Mouse (Mus musculus): Measurements from ENCODE around the gene Jph3. TPM values are rescaled to one million over a fixed set of nuclear protein-coding genes. Genes with fewer than 3 reads are reported as not detected.

Jph3 gene
- polyA plus RNA-seq, 1 experiment from 2014 or later = 0.31 TPM

GRCm38 (mm10) chr8:121760484-121760883, 31.1 kb downstream of the Jph3 start:
- H3K27me3 ChIP-seq (replicated peaks) = peaks cover 44% of the 10 kb centered on the region
- H3K4me1 ChIP-seq (replicated peaks) = no peaks in the 10 kb centered on the region
- H3K4me3 ChIP-seq = no peak overlapping the region
- H3K4me2 ChIP-seq = no peak overlapping the region
- H3K36me3 ChIP-seq = no peaks in the 10 kb centered on the region
- H3K9ac ChIP-seq = no peak overlapping the region
- no peak overlapping the region for H3K27ac ChIP-seq (ENCODE audit: poor library complexity, severe bottlenecking)
- H3K9me3 ChIP-seq (replicated peaks) = no peaks in the 10 kb centered on the region
- 64% methylated on average over 7 of the region's 7 CpGs for WGBS
- ATAC-seq (ENCODE audit: insufficient number of reproducible peaks, low FRiP score) = no peak

- Histone ChIP-seq H3K4me2 (no peak overlapping the region), H3K27me3 (replicated peaks) (peaks cover 39% of the 10 kb centered on the region), H3K9me3 (replicated peaks) (no peaks in the 10 kb centered on the region), H3K4me1 (replicated peaks) (no peaks in the 10 kb centered on the region), H3K36me3 (no peaks in the 10 kb centered on the region), H3K4me3 (no peak overlapping the region), H3K9ac (no peak overlapping the region), H3K27ac (ENCODE audit: poor library complexity, severe bottlenecking) (no peak overlapping the region)
- ATAC-seq (ENCODE audit: insufficient number of reproducible peaks, low FRiP score) = no peak
- 21% methylated on average over 10 of the region's 10 CpGs for WGBS
These were observed 32.1 kb downstream of the Jph3 start for GRCm38 (mm10) chr8:121761480-121761879.

GRCm38 (mm10) chr8:121762999-121763699, 33.7 kb downstream of the Jph3 start:
- Histone ChIP-seq H3K4me3 (no peak overlapping the region), H3K4me2 (no peak overlapping the region), H3K27me3 (replicated peaks) (peaks cover 40% of the 10 kb centered on the region), H3K9me3 (replicated peaks) (no peaks in the 10 kb centered on the region), H3K4me1 (replicated peaks) (no peaks in the 10 kb centered on the region), H3K27ac (ENCODE audit: poor library complexity, severe bottlenecking) (no peak overlapping the region), H3K9ac (no peak overlapping the region), H3K36me3 (no peaks in the 10 kb centered on the region)
- no peak for ATAC-seq (ENCODE audit: insufficient number of reproducible peaks, low FRiP score)
- 40% methylated on average over 7 of the region's 7 CpGs for WGBS

- Histone ChIP-seq H3K9me3 (replicated peaks) (no peaks in the 10 kb centered on the region), H3K27ac (ENCODE audit: poor library complexity, severe bottlenecking) (no peak overlapping the region)
- WGBS = 58% methylated on average over 9 of the region's 9 CpGs
These were observed 34.2 kb downstream of the Jph3 start for GRCm38 (mm10) chr8:121763700-121764013.

GRCm38 (mm10) chr8:121765594-121766138, 36.2 kb downstream of the Jph3 start:
- H3K27ac ChIP-seq (ENCODE audit: poor library complexity, severe bottlenecking) = no peak overlapping the region
- ATAC-seq (ENCODE audit: insufficient number of reproducible peaks, low FRiP score) = no peak
- peaks cover 27% of the 10 kb centered on the region; the same call in 1 of the 2 replicates for H3K27me3 ChIP-seq (replicated peaks)
- no peaks in the 10 kb centered on the region for H3K36me3 ChIP-seq
- 69% methylated on average over 7 of the region's 7 CpGs for WGBS
- H3K4me3 ChIP-seq = no peak overlapping the region
- no peaks in the 10 kb centered on the region for H3K4me1 ChIP-seq (replicated peaks)
- H3K4me2 ChIP-seq = no peak overlapping the region
- H3K9ac ChIP-seq = no peak overlapping the region
- H3K9me3 ChIP-seq (replicated peaks) = no peaks in the 10 kb centered on the region

More at GRCm38 (mm10) chr8:121763700-121764013, 34.2 kb downstream of the Jph3 start:
- H3K4me2 ChIP-seq = no peak overlapping the region
- no peaks in the 10 kb centered on the region for H3K36me3 ChIP-seq
- H3K4me1 ChIP-seq (replicated peaks) = no peaks in the 10 kb centered on the region
- H3K27me3 ChIP-seq (replicated peaks) = peaks cover 38% of the 10 kb centered on the region
- ATAC-seq (ENCODE audit: insufficient number of reproducible peaks, low FRiP score) = no peak
- no peak overlapping the region for H3K4me3 ChIP-seq
- H3K9ac ChIP-seq = no peak overlapping the region

- Histone ChIP-seq H3K4me3 (no peak overlapping the region), H3K4me1 (replicated peaks) (no peaks in the 10 kb centered on the region), H3K36me3 (no peaks in the 10 kb centered on the region), H3K4me2 (no peak overlapping the region), H3K9ac (no peak overlapping the region), H3K9me3 (replicated peaks) (no peaks in the 10 kb centered on the region), H3K27me3 (replicated peaks) (peaks cover 32% of the 10 kb centered on the region; the same call in 1 of the 2 replicates), H3K27ac (ENCODE audit: poor library complexity, severe bottlenecking) (no peak overlapping the region)
- ATAC-seq (ENCODE audit: insufficient number of reproducible peaks, low FRiP score) = no peak
- WGBS = 38% methylated on average over 3 of the region's 3 CpGs
These were observed 39.7 kb downstream of the Jph3 start for GRCm38 (mm10) chr8:121769095-121769494.

- 85% methylated on average over 2 of the region's 2 CpGs for WGBS
- Histone ChIP-seq H3K4me1 (replicated peaks) (no peaks in the 10 kb centered on the region), H3K27me3 (replicated peaks) (peaks cover 28% of the 10 kb centered on the region; the same call in 1 of the 2 replicates), H3K36me3 (no peaks in the 10 kb centered on the region), H3K4me3 (no peak overlapping the region), H3K9ac (no peak overlapping the region), H3K4me2 (no peak overlapping the region), H3K27ac (ENCODE audit: poor library complexity, severe bottlenecking) (no peak overlapping the region), H3K9me3 (replicated peaks) (no peaks in the 10 kb centered on the region)
- ATAC-seq (ENCODE audit: insufficient number of reproducible peaks, low FRiP score) = no peak
These were observed 40.2 kb downstream of the Jph3 start for GRCm38 (mm10) chr8:121769621-121770020.

- Histone ChIP-seq H3K9me3 (replicated peaks) (no peaks in the 10 kb centered on the region), H3K9ac (no peak overlapping the region), H3K4me2 (no peak overlapping the region), H3K36me3 (no peaks in the 10 kb centered on the region), H3K4me1 (replicated peaks) (no peaks in the 10 kb centered on the region), H3K27me3 (replicated peaks) (peaks cover 21% of the 10 kb centered on the region; the same call in 1 of the 2 replicates), H3K27ac (ENCODE audit: poor library complexity, severe bottlenecking) (no peak overlapping the region), H3K4me3 (no peak overlapping the region)
- WGBS = 43% methylated on average over 19 of the region's 19 CpGs
- ATAC-seq (ENCODE audit: insufficient number of reproducible peaks, low FRiP score) = no peak
These were observed 41.7 kb downstream of the Jph3 start for GRCm38 (mm10) chr8:121770845-121771752.

GRCm38 (mm10) chr8:121773876-121774275, 44.5 kb downstream of the Jph3 start:
- Histone ChIP-seq H3K27me3 (replicated peaks) (peaks cover 8% of the 10 kb centered on the region; the same call in 1 of the 2 replicates), H3K4me1 (replicated peaks) (no peaks in the 10 kb centered on the region), H3K27ac (ENCODE audit: poor library complexity, severe bottlenecking) (no peak overlapping the region), H3K4me3 (no peak overlapping the region), H3K36me3 (no peaks in the 10 kb centered on the region), H3K9me3 (replicated peaks) (no peaks in the 10 kb centered on the region), H3K4me2 (no peak overlapping the region), H3K9ac (no peak overlapping the region)
- no peak for ATAC-seq (ENCODE audit: insufficient number of reproducible peaks, low FRiP score)
- WGBS = 81% methylated on average over 12 of the region's 12 CpGs

GRCm38 (mm10) chr8:121782493-121782892, 53.1 kb downstream of the Jph3 start:
- Histone ChIP-seq H3K4me3 (no peak overlapping the region), H3K27ac (ENCODE audit: poor library complexity, severe bottlenecking) (no peak overlapping the region), H3K4me1 (replicated peaks) (peaks cover 38% of the 10 kb centered on the region), H3K27me3 (replicated peaks) (no peaks in the 10 kb centered on the region), H3K9me3 (replicated peaks) (no peaks in the 10 kb centered on the region), H3K9ac (no peak overlapping the region), H3K4me2 (no peak overlapping the region), H3K36me3 (no peaks in the 10 kb centered on the region)
- WGBS = 56% methylated on average over 5 of the region's 5 CpGs
- no peak for ATAC-seq (ENCODE audit: insufficient number of reproducible peaks, low FRiP score)

- peak overlapping the region; percentile 69 for H3K9ac ChIP-seq
- no peak overlapping the region for H3K4me3 ChIP-seq
- no peaks in the 10 kb centered on the region for H3K9me3 ChIP-seq (replicated peaks)
- H3K4me1 ChIP-seq (replicated peaks) = peaks cover 39% of the 10 kb centered on the region
- peak overlapping the region; percentile 93 for H3K27ac ChIP-seq (ENCODE audit: poor library complexity, severe bottlenecking)
- H3K27me3 ChIP-seq (replicated peaks) = no peaks in the 10 kb centered on the region
- ATAC-seq (ENCODE audit: insufficient number of reproducible peaks, low FRiP score) = peak; percentile 82
- peak overlapping the region; percentile 42 for H3K4me2 ChIP-seq
- H3K36me3 ChIP-seq = no peaks in the 10 kb centered on the region
- WGBS = 39% methylated on average over 10 of the region's 10 CpGs
These were observed 57.1 kb downstream of the Jph3 start for GRCm38 (mm10) chr8:121786542-121786941.
